Mouse (Mus musculus): ENCODE measurements around the gene Kit.

- TF ChIP-seq CTCF (IDR thresholded peaks at IDR 0.05; ENCODE audit: extremely low read depth, insufficient read depth, low read length) (no peak), POLR2A (IDR thresholded peaks at IDR 0.05; ENCODE audit: extremely low read depth, insufficient read depth, low read length) (no peak)
Observed at GRCm38 (mm10) chr5:75578141-75578540, 3.4 kb downstream of the Kit start.

Measured in cortical plate, adult 2 months (tissue).